Mouse (Mus musculus) spleen, adult 2 months (tissue): ENCODE measurements around the gene Lrp8.

Experiments
- CTCF ChIP-seq: fragments of 200-500 bp; IDR thresholded peaks from 2 replicates; pipeline ENCODE4 v1.5.1; 2011; ENCODE audit warnings: mild to moderate bottlenecking, inconsistent platforms; ENCODE audit not compliant: insufficient read depth, insufficient read length, insufficient replicate concordance; ENCODE audit errors: extremely low read depth
- POLR2A ChIP-seq: fragments of 200-500 bp; IDR thresholded peaks from 2 replicates; pipeline ENCODE4 v1.6.1; 2011; ENCODE audit warnings: low read depth, low read length, inconsistent platforms

DNA sequence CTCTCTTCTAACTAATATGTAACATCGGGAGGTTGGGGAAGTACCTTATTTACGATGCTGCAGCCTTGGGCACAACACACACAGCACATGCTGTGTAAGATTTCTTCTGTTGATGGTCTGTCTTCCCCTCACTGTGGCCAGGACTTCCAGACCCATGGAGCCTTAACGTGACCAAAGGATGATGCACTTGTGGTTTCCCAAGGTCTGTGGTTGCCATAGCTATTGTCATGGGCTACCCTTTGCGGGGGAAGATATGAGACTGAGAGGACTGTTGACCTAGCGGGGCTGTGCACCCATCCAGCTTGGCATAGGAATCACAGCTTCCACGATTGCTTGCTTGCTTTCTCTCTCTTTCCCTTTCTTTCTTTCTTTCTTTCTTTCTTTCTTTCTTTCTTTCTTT lies 1.3 kb upstream of the Lrp8 start:
- no peak for TF ChIP-seq CTCF
- TF ChIP-seq POLR2A = no peak
